Mouse (Mus musculus) Patski (cell line): Measurements from ENCODE around the gene Wfdc10. TPM values are rescaled to one million over a fixed set of nuclear protein-coding genes. Genes with fewer than 3 reads are reported as not detected.
"Not testable (repeated sequence)": the region's sequence is repeated elsewhere in the genome, so short reads cannot be mapped to it uniquely, and the experiment has no call there.

ENCODE experiments used
- ATAC-seq: fragments of 100-300 bp; one replicate; pipeline ENCODE4 v1.8.0; 2021
- CTCF ChIA-PET: fragments of 350-600 bp; sonication (Branson Sonifier 250); formaldehyde crosslinking; loops from one replicate; lab custom pipeline; 2022; ENCODE audit warnings: inconsistent platforms; lab: Charles Lee
- POLR2A ChIA-PET: fragments of 350-600 bp; sonication (Branson Sonifier 250); formaldehyde crosslinking; loops from one replicate; lab custom pipeline; 2022; ENCODE audit warnings: antibody characterized with exemption, inconsistent platforms; lab: Charles Lee
- DNase-seq: peaks from one replicate; pipeline ENCODE4 v3.0.0-alpha.2; 2011; ENCODE audit warnings: low read depth, low spot score
- H3K27me3 ChIP-seq: fragments of 371-371 bp; one replicate; pipeline ENCODE4 v1.5.1; 2021
- CTCF ChIP-seq: fragments of 100-300 bp; IDR thresholded peaks from one replicate; pipeline ENCODE4 v1.5.1; 2021
- in situ Hi-C: fragments of 300-500 bp; cut with MboI; formaldehyde crosslinking; loops from 3 replicates; pipeline ENCODE4 v1.11.1; 2018; ENCODE audit warnings: low pct_unique_long_range_greater_than_20kb, mixed read lengths
- polyA plus RNA-seq: library from polyadenylated mRNA; unstranded; gene quantifications from one replicate; pipeline ENCODE4 v1.2.3, GENCODE M21; 2021

The Wfdc10 gene
- polyA plus RNA-seq, result not detected

DNA sequence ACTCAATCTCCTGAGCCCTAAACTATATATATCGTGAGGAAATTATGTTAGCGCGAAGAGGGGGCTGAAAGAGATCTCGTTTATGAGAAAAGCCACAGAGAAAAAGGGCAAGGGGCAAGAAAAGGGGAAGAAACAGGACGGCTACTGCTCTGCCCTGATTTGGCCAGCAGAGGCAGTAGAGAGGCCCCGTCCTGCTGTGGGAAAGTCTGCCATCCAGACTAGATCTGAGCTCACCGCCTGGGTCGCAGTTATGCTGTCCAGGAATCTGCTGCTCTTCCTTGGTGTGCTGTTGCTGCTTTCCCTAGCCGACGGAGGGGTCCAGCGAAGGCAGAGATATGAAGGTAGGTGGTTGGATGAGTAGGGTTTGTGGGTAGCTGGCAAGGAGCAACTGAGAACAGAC, at the start of gene Wfdc10:
Gene Wfdc10, plus strand, starts transcription at position 189 of the 400 bp plus-strand sequence.
- DNase-seq (no peak), ATAC-seq (no peak)
- CTCF ChIA-PET, result interaction anchor here (0.6 to 1.2 kb wide), 3 partner anchors 9 to 15 kb away, joined by 3 to 4 read pairs (median 3); no protein-coding TSS in a partner anchor
- H3K27me3 ChIP-seq, result peaks cover 10% of the 10 kb centered on the region
- POLR2A ChIA-PET, result no interaction called here
- TF ChIP-seq CTCF, result peak; percentile 73
- in situ Hi-C loops, result no loop called here

GRCm38 (mm10) chr2:164608781-164609180, 47.1 kb upstream of the Wfdc10 start:
- no peak for TF ChIP-seq CTCF
- peak; percentile 88 for DNase-seq
- no peak for ATAC-seq
- POLR2A ChIA-PET, result no interaction called here
- in situ Hi-C loops, result no loop called here
- CTCF ChIA-PET, result no interaction called here
- H3K27me3 ChIP-seq, result no peaks in the 10 kb centered on the region

GRCm38 (mm10) chr2:164613471-164613870, 42.4 kb upstream of the Wfdc10 start, which contains the start of the genes Wfdc6b and Wfdc8:
TSS of gene Wfdc6b (plus strand) at chr2:164613522.
TSS of gene Wfdc8 (minus strand) at chr2:164613626.
- ATAC-seq, CTCF ChIA-PET, H3K27me3 ChIP-seq, DNase-seq, in situ Hi-C loops, POLR2A ChIA-PET: not testable (repeated sequence)

- CTCF ChIA-PET, result no interaction called here
- in situ Hi-C loops, result no loop called here
- no peak for TF ChIP-seq CTCF
- no peak for ATAC-seq
- no peaks in the 10 kb centered on the region for H3K27me3 ChIP-seq
- POLR2A ChIA-PET, result no interaction called here
- DNase-seq, result no peak
These were observed 40.5 kb upstream of the Wfdc10 start for GRCm38 (mm10) chr2:164615386-164615785.

DNA sequence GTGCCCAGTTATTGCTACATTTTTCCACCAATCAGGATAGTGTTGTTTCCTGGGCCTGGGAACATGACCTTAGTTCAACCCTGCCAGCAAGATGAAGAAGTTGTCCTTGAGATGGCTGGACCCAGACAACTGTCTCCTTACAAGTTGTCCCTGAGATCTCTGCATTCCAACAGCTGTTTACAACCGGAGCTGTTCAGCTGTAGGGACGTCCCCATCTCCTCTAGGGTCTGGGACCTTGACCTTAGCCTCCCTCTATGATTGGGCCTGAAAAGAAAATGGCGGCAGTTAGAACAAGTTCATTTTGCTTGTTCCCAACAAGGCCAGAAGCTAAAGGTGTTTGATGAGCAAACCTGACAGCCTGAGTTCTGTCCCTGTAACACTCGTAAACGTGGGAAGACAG, 36.8 kb upstream of the Wfdc10 start:
- CTCF ChIA-PET, result interaction anchor here (1.4 kb wide), 1 partner anchor 10 kb away, joined by 6 read pairs; no protein-coding TSS in a partner anchor
- in situ Hi-C loops, result no loop called here
- POLR2A ChIA-PET, result no interaction called here
- no peak for TF ChIP-seq CTCF
- peaks cover 4% of the 10 kb centered on the region for H3K27me3 ChIP-seq
- ATAC-seq (no peak), DNase-seq (no peak)

DNA sequence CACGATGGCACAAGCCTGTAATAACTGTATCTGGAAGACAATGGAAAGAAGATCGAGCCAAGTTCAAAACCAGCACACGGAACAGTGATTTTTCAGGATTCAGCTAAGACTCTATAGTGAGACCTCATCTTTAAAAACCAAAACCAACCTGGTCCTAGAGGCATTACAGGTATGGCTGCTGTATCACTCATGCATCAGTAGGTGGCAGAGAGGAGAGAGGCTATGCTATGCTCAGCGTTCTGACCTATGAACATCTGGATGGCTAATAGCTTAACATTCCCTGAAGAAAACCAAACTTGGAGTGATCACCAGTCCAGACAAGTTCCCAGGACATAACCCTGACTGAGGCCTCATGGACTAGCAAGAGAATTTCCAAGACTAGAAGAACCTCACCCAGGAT, 34.1 kb upstream of the Wfdc10 start:
- ChIA-PET POLR2A (interaction anchor here (0.6 kb wide), 1 partner anchor 41 kb away, joined by 3 read pairs; no protein-coding TSS in a partner anchor), CTCF (no interaction called here)
- peaks cover 11% of the 10 kb centered on the region for H3K27me3 ChIP-seq
- DNase-seq, result no peak
- no peak for TF ChIP-seq CTCF
- no peak for ATAC-seq
- in situ Hi-C loops, result no loop called here

GRCm38 (mm10) chr2:164635266-164635665, 20.6 kb upstream of the Wfdc10 start:
- ATAC-seq (no peak), DNase-seq (no peak)

GRCm38 (mm10) chr2:164638696-164639095, 17.1 kb upstream of the Wfdc10 start, which contains the start of gene Wfdc16:
TSS of gene Wfdc16 (minus strand) at chr2:164638796.
- ChIA-PET POLR2A (no interaction called here), CTCF (no interaction called here)
- H3K27me3 ChIP-seq, result no peaks in the 10 kb centered on the region
- no peak for TF ChIP-seq CTCF
- ATAC-seq, result no peak
- DNase-seq, result no peak
- in situ Hi-C loops, result no loop called here

More at GRCm38 (mm10) chr2:164635266-164635665, 20.6 kb upstream of the Wfdc10 start:
- CTCF ChIA-PET, result interaction anchor here (0.9 kb wide), 1 partner anchor 13 kb away, joined by 3 read pairs; no protein-coding TSS in a partner anchor
- peak; percentile 28 for TF ChIP-seq CTCF
- in situ Hi-C loops, result no loop called here
- POLR2A ChIA-PET, result no interaction called here
- H3K27me3 ChIP-seq, result peaks cover 7% of the 10 kb centered on the region

DNA sequence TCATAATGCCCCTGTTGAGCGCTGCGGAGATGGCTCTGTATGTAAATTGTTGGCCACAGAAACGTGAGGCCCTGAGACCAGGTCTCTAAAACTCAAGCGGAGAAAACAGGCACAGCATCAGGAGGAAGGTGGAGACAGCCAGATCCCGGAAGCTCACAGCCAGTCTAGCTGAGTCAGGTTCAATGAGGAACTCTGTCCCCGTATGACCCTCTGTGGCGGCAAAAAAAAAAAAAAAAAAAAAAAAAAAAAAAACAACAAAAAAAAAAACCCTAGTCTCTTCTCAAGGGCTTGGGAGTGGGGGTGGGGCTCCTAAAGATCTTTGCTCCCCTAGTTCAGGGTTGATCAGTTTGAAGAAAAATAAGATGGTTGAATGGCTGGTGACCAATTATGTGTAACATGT, 14.7 kb upstream of the Wfdc10 start:
- in situ Hi-C loops, result no loop called here
- no peak for DNase-seq
- CTCF ChIA-PET, result interaction anchor here (1.3 kb wide), 1 partner anchor 15 kb away, joined by 3 read pairs; the partner anchor contains the start of genes Wfdc10 and Wfdc9

GRCm38 (mm10) chr2:164641881-164642673, 13.8 kb upstream of the Wfdc10 start:
- no peak for DNase-seq
- POLR2A ChIA-PET, result no interaction called here
- TF ChIP-seq CTCF, result no peak
- in situ Hi-C loops, result no loop called here
- no peaks in the 10 kb centered on the region for H3K27me3 ChIP-seq
- ATAC-seq, result no peak
- CTCF ChIA-PET, result no interaction called here

More for the DNA sequence above, 14.7 kb upstream of the Wfdc10 start:
- H3K27me3 ChIP-seq, result no peaks in the 10 kb centered on the region
- ATAC-seq, result no peak
- POLR2A ChIA-PET, result no interaction called here
- no peak for TF ChIP-seq CTCF

DNA sequence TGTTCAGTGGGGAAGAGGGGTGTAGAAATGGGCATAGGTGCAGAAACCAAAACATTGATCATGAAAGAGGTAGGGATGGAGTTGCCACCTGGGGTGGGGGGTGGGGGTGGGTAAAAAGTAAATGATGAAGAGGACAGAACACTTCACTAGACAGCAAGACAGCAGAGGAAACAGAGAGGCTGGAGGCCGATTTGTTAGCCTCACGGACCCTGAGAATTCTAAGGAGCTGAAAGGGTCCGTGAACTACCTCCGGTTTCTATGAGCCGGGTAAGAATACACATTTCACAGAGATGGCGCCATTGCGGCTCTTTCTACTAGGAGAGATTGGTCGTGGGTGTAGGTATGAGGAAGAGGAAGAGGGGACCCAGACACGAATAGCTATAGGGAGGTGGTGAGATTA, 637 bp downstream of the Wfdc10 start, which contains the start of gene Wfdc9:
Gene Wfdc9, minus strand, starts transcription at position 101 of the 400 bp plus-strand sequence.
- POLR2A ChIA-PET, result no interaction called here
- in situ Hi-C loops, result no loop called here

More for the DNA sequence above, 637 bp downstream of the Wfdc10 start, which contains the start of gene Wfdc9:
- ATAC-seq (no peak), DNase-seq (no peak)
- H3K27me3 ChIP-seq, result peaks cover 10% of the 10 kb centered on the region
- no peak for TF ChIP-seq CTCF
- CTCF ChIA-PET, result interaction anchor here (0.6 to 1.2 kb wide), 3 partner anchors 10 to 16 kb away, joined by 3 to 4 read pairs (median 3); no protein-coding TSS in a partner anchor
